Mouse (Mus musculus): ENCODE measurements around the gene Myom1. TPM values are rescaled to one million over a fixed set of nuclear protein-coding genes. Genes with fewer than 3 reads are reported as not detected.

Myom1 gene
- polyA plus RNA-seq, 1 experiment, result 1.5 TPM

GRCm38 (mm10) chr17:70986355-70986740, 16.1 kb upstream of the Myom1 start:
- H3K4me1 ChIP-seq (ENCODE audit: control insufficient read depth, insufficient read depth, insufficient read length), result peaks cover 24% of the 10 kb centered on the region
- no peak for TF ChIP-seq POLR2A (IDR thresholded peaks at IDR 0.05; ENCODE audit: low read depth, low read length)
- TF ChIP-seq CTCF (IDR thresholded peaks at IDR 0.05; ENCODE audit: extremely low read depth, insufficient read depth, insufficient read length, insufficient replicate concordance), result no peak
- H3K36me3 ChIP-seq (ENCODE audit: control insufficient read depth, insufficient read depth, low read length), result peaks cover 11% of the 10 kb centered on the region
- H3K4me3 ChIP-seq (ENCODE audit: extremely low read depth, insufficient read depth, insufficient read length), result no peak overlapping the region
- DNase-seq (ENCODE audit: low read depth in 1 of 2, low spot score in 2 of 2), result no peak
- no peaks in the 10 kb centered on the region for H3K27me3 ChIP-seq (ENCODE audit: control insufficient read depth, insufficient read depth, low read length)
- WGBS, result 58% methylated on average over 6 of the region's 6 CpGs
- H3K27ac ChIP-seq (ENCODE audit: insufficient read depth, low read length), result peak overlapping the region; percentile 27; the same call in 1 of the 2 replicates

GRCm38 (mm10) chr17:70986831-70987660, 15.4 kb upstream of the Myom1 start:
- Histone ChIP-seq H3K36me3 (ENCODE audit: control insufficient read depth, insufficient read depth, low read length) (peaks cover 8% of the 10 kb centered on the region), H3K4me1 (ENCODE audit: control insufficient read depth, insufficient read depth, insufficient read length) (peaks cover 28% of the 10 kb centered on the region), H3K27me3 (ENCODE audit: control insufficient read depth, insufficient read depth, low read length) (no peaks in the 10 kb centered on the region), H3K4me3 (ENCODE audit: extremely low read depth, insufficient read depth, insufficient read length) (no peak overlapping the region), H3K27ac (ENCODE audit: insufficient read depth, low read length) (peak overlapping the region; percentile 37; the same call in 1 of the 2 replicates)
- 51% methylated on average over 15 of the region's 15 CpGs for WGBS
- DNase-seq (ENCODE audit: low read depth in 1 of 2, low spot score in 2 of 2), result no peak
- TF ChIP-seq CTCF (IDR thresholded peaks at IDR 0.05; ENCODE audit: extremely low read depth, insufficient read depth, insufficient read length, insufficient replicate concordance), result no peak
- TF ChIP-seq POLR2A (IDR thresholded peaks at IDR 0.05; ENCODE audit: low read depth, low read length), result no peak

GRCm38 (mm10) chr17:70988337-70988767, 14.1 kb upstream of the Myom1 start:
- TF ChIP-seq POLR2A (IDR thresholded peaks at IDR 0.05; ENCODE audit: low read depth, low read length) (no peak), CTCF (IDR thresholded peaks at IDR 0.05; ENCODE audit: extremely low read depth, insufficient read depth, insufficient read length, insufficient replicate concordance) (no peak)
- peaks cover 8% of the 10 kb centered on the region; the same call in 1 of the 2 replicates for H3K36me3 ChIP-seq (ENCODE audit: control insufficient read depth, insufficient read depth, low read length)
- 94% methylated on average over 12 of the region's 12 CpGs for WGBS
- H3K4me1 ChIP-seq (ENCODE audit: control insufficient read depth, insufficient read depth, insufficient read length), result peaks cover 28% of the 10 kb centered on the region
- no peak overlapping the region for H3K27ac ChIP-seq (ENCODE audit: insufficient read depth, low read length)
- H3K27me3 ChIP-seq (ENCODE audit: control insufficient read depth, insufficient read depth, low read length), result no peaks in the 10 kb centered on the region
- DNase-seq (ENCODE audit: low read depth in 1 of 2, low spot score in 2 of 2), result no peak
- no peak overlapping the region for H3K4me3 ChIP-seq (ENCODE audit: extremely low read depth, insufficient read depth, insufficient read length)

GRCm38 (mm10) chr17:70989430-70989829, 13.0 kb upstream of the Myom1 start:
- peaks cover 14% of the 10 kb centered on the region for H3K36me3 ChIP-seq (ENCODE audit: control insufficient read depth, insufficient read depth, low read length)
- H3K4me1 ChIP-seq (ENCODE audit: control insufficient read depth, insufficient read depth, insufficient read length), result peaks cover 28% of the 10 kb centered on the region
- H3K27me3 ChIP-seq (ENCODE audit: control insufficient read depth, insufficient read depth, low read length), result no peaks in the 10 kb centered on the region
- TF ChIP-seq CTCF (IDR thresholded peaks at IDR 0.05; ENCODE audit: extremely low read depth, insufficient read depth, insufficient read length, insufficient replicate concordance) (no peak), POLR2A (IDR thresholded peaks at IDR 0.05; ENCODE audit: low read depth, low read length) (no peak)
- DNase-seq (ENCODE audit: low read depth in 1 of 2, low spot score in 2 of 2), result no peak
- H3K27ac ChIP-seq (ENCODE audit: insufficient read depth, low read length), result peak overlapping the region; percentile 93; the same call in 1 of the 2 replicates
- peak overlapping the region; percentile 94 for H3K4me3 ChIP-seq (ENCODE audit: extremely low read depth, insufficient read depth, insufficient read length)
- 14% methylated on average over 8 of the region's 8 CpGs for WGBS

GRCm38 (mm10) chr17:70989991-70990390, 12.4 kb upstream of the Myom1 start:
- DNase-seq (ENCODE audit: low read depth in 1 of 2, low spot score in 2 of 2), result peak in 1 of 2 experiments; percentile 70
- Histone ChIP-seq H3K27me3 (ENCODE audit: control insufficient read depth, insufficient read depth, low read length) (no peaks in the 10 kb centered on the region), H3K36me3 (ENCODE audit: control insufficient read depth, insufficient read depth, low read length) (peaks cover 15% of the 10 kb centered on the region), H3K27ac (ENCODE audit: insufficient read depth, low read length) (peak overlapping the region; percentile 93), H3K4me1 (ENCODE audit: control insufficient read depth, insufficient read depth, insufficient read length) (peaks cover 28% of the 10 kb centered on the region), H3K4me3 (ENCODE audit: extremely low read depth, insufficient read depth, insufficient read length) (peak overlapping the region; percentile 94)
- TF ChIP-seq CTCF (IDR thresholded peaks at IDR 0.05; ENCODE audit: extremely low read depth, insufficient read depth, insufficient read length, insufficient replicate concordance), result no peak
- TF ChIP-seq POLR2A (IDR thresholded peaks at IDR 0.05; ENCODE audit: low read depth, low read length), result no peak
- WGBS, result under 1% methylated on average over 24 of the region's 24 CpGs

GRCm38 (mm10) chr17:70990403-70991303, 11.8 kb upstream of the Myom1 start:
- Histone ChIP-seq H3K27me3 (ENCODE audit: control insufficient read depth, insufficient read depth, low read length) (no peaks in the 10 kb centered on the region), H3K36me3 (ENCODE audit: control insufficient read depth, insufficient read depth, low read length) (peaks cover 16% of the 10 kb centered on the region), H3K4me1 (ENCODE audit: control insufficient read depth, insufficient read depth, insufficient read length) (peaks cover 25% of the 10 kb centered on the region), H3K27ac (ENCODE audit: insufficient read depth, low read length) (peak overlapping the region; percentile 96), H3K4me3 (ENCODE audit: extremely low read depth, insufficient read depth, insufficient read length) (peak overlapping the region; percentile 94)
- WGBS, result 1% methylated on average over 66 of the region's 70 CpGs
- peak in 1 of 2 experiments; percentile 90 for DNase-seq (ENCODE audit: low read depth in 1 of 2, low spot score in 2 of 2)
- no peak for TF ChIP-seq CTCF (IDR thresholded peaks at IDR 0.05; ENCODE audit: extremely low read depth, insufficient read depth, insufficient read length, insufficient replicate concordance)
- peak; percentile 91 for TF ChIP-seq POLR2A (IDR thresholded peaks at IDR 0.05; ENCODE audit: low read depth, low read length)

Measured in spleen, adult 2 months (tissue).